Mouse (Mus musculus) small intestine, adult 2 months (tissue): ENCODE measurements around the gene Accs. TPM values are rescaled to one million over a fixed set of nuclear protein-coding genes. Genes with fewer than 3 reads are reported as not detected.
A peak's percentile ranks its signal among the peaks of the same experiment; 100 is the strongest.

Experiments used
- H3K27ac ChIP-seq: fragments of 200-500 bp; 2 replicates; pipeline ENCODE4 v1.5.1; 2012; ENCODE audit warnings: low read depth, low read length, control low read depth, inconsistent platforms; ENCODE audit not compliant: insufficient read depth
- H3K27me3 ChIP-seq: fragments of 200-500 bp; 2 replicates; pipeline ENCODE4 v1.6.1; 2012; ENCODE audit warnings: mild to moderate bottlenecking, moderate library complexity, low read length, inconsistent platforms; ENCODE audit not compliant: control insufficient read depth, insufficient read depth
- H3K36me3 ChIP-seq: fragments of 200-500 bp; 2 replicates; pipeline ENCODE4 v1.6.1; 2012; ENCODE audit warnings: mild to moderate bottlenecking, low read length, control low read depth, inconsistent platforms; ENCODE audit not compliant: control insufficient read depth, insufficient read depth
- H3K4me1 ChIP-seq: fragments of 200-500 bp; 2 replicates; pipeline ENCODE4 v1.6.1; 2012; ENCODE audit warnings: low read length, inconsistent platforms, mixed read lengths; ENCODE audit not compliant: control insufficient read depth, insufficient read depth, insufficient read length
- H3K4me3 ChIP-seq: fragments of 200-500 bp; 2 replicates; pipeline ENCODE4 v1.5.1; 2012; ENCODE audit warnings: low read depth, mild to moderate bottlenecking, control low read depth, inconsistent platforms, low read length, moderate library complexity
- CTCF ChIP-seq: fragments of 200-500 bp; IDR thresholded peaks from 2 replicates; pipeline ENCODE4 v1.5.1; 2012; ENCODE audit warnings: low read depth, mild to moderate bottlenecking, control low read depth, inconsistent platforms, low read length, moderate library complexity, mixed read lengths; ENCODE audit not compliant: insufficient replicate concordance, insufficient read length; ENCODE audit errors: extremely low read depth
- POLR2A ChIP-seq: fragments of 200-500 bp; IDR thresholded peaks from 2 replicates; pipeline ENCODE4 v1.6.1; 2012; ENCODE audit warnings: low read depth, mild to moderate bottlenecking, control low read depth, inconsistent platforms, low read length, moderate library complexity
- WGBS: fragments of 180-500 bp; shearing (Covaris S2); methylation state at CpG from one replicate; pipeline ENCODE4 v1.1.7; 2018; 5-methylcytosine and 5-hydroxymethylcytosine counted together
- polyA plus RNA-seq: library from polyadenylated mRNA; depleted of rRNA; stranded (reverse); fragments of >200 nt; gene quantifications from 2 replicates; pipeline ENCODE4 v1.2.3, GENCODE M21; 2012

Accs gene
- polyA plus RNA-seq, 1 experiment = 6.2 TPM

- Histone ChIP-seq H3K4me3 (no peak overlapping the region), H3K27me3 (no peaks in the 10 kb centered on the region), H3K27ac (no peak overlapping the region), H3K4me1 (no peaks in the 10 kb centered on the region; the same call in 1 of the 2 replicates), H3K36me3 (no peaks in the 10 kb centered on the region)
- WGBS = 16% methylated on average over 12 of the region's 12 CpGs
- TF ChIP-seq POLR2A = no peak
- TF ChIP-seq CTCF = no peak
These were observed 23.9 kb upstream of the Accs start for GRCm38 (mm10) chr2:93873449-93874226.

GRCm38 (mm10) chr2:93872257-93872656 lies 22.5 kb upstream of the Accs start:
- H3K36me3 ChIP-seq = no peaks in the 10 kb centered on the region
- no peak overlapping the region for H3K4me3 ChIP-seq
- H3K27me3 ChIP-seq = no peaks in the 10 kb centered on the region
- WGBS = 78% methylated on average over 7 of the region's 7 CpGs
- TF ChIP-seq POLR2A (no peak), CTCF (no peak)
- no peaks in the 10 kb centered on the region; the same call in 1 of the 2 replicates for H3K4me1 ChIP-seq
- no peak overlapping the region for H3K27ac ChIP-seq

GRCm38 (mm10) chr2:93871411-93871925 lies 21.7 kb upstream of the Accs start:
- no peak overlapping the region for H3K4me3 ChIP-seq

GRCm38 (mm10) chr2:93870842-93871241 lies 21.1 kb upstream of the Accs start:
- no peaks in the 10 kb centered on the region for H3K36me3 ChIP-seq
- no peak overlapping the region for H3K4me3 ChIP-seq
- TF ChIP-seq POLR2A (no peak), CTCF (peak; percentile 55; the same call in 1 of the 2 replicates)
- no peaks in the 10 kb centered on the region for H3K27me3 ChIP-seq
- H3K27ac ChIP-seq = no peak overlapping the region
- no peaks in the 10 kb centered on the region for H3K4me1 ChIP-seq
- WGBS = 46% methylated on average over 4 of the region's 4 CpGs

More at GRCm38 (mm10) chr2:93871411-93871925, 21.7 kb upstream of the Accs start:
- no peak overlapping the region for H3K27ac ChIP-seq
- 89% methylated on average over 4 of the region's 4 CpGs for WGBS
- H3K4me1 ChIP-seq = no peaks in the 10 kb centered on the region; the same call in 1 of the 2 replicates
- no peaks in the 10 kb centered on the region for H3K36me3 ChIP-seq
- no peaks in the 10 kb centered on the region for H3K27me3 ChIP-seq
- TF ChIP-seq CTCF (no peak), POLR2A (no peak)

- 56% methylated on average over 7 of the region's 7 CpGs for WGBS
These were observed 19.4 kb upstream of the Accs start, which contains the start of gene Accsl for GRCm38 (mm10) chr2:93869107-93869600. Accsl (minus strand) TSS chr2:93869157.

GRCm38 (mm10) chr2:93868566-93868965 lies 18.8 kb upstream of the Accs start:
- H3K36me3 ChIP-seq = no peaks in the 10 kb centered on the region
- TF ChIP-seq CTCF (no peak), POLR2A (no peak)
- 85% methylated on average over 11 of the region's 11 CpGs for WGBS
- no peak overlapping the region for H3K27ac ChIP-seq
- H3K4me1 ChIP-seq = no peaks in the 10 kb centered on the region
- no peak overlapping the region for H3K4me3 ChIP-seq
- no peaks in the 10 kb centered on the region for H3K27me3 ChIP-seq

More at GRCm38 (mm10) chr2:93869107-93869600, 19.4 kb upstream of the Accs start, which contains the start of gene Accsl:
- no peaks in the 10 kb centered on the region for H3K4me1 ChIP-seq
- H3K27ac ChIP-seq = no peak within 1 kb of the TSS
- H3K27me3 ChIP-seq = no peaks in the 10 kb centered on the region
- TF ChIP-seq CTCF (no peak), POLR2A (no peak)
- no peak within 1 kb of the TSS for H3K4me3 ChIP-seq
- no peaks in the 10 kb centered on the region for H3K36me3 ChIP-seq

- TF ChIP-seq POLR2A (no peak), CTCF (no peak)
- no peak overlapping the region for H3K27ac ChIP-seq
- WGBS = 77% methylated on average over 4 of the region's 4 CpGs
- H3K4me1 ChIP-seq = no peaks in the 10 kb centered on the region
- no peaks in the 10 kb centered on the region for H3K27me3 ChIP-seq
- no peak overlapping the region for H3K4me3 ChIP-seq
- H3K36me3 ChIP-seq = no peaks in the 10 kb centered on the region
These were observed 13.5 kb upstream of the Accs start for GRCm38 (mm10) chr2:93863229-93863628.
